Mouse (Mus musculus): Measurements from ENCODE around the gene P3h3. TPM values are rescaled to one million over a fixed set of nuclear protein-coding genes. Genes with fewer than 3 reads are reported as not detected.
A peak's percentile ranks its signal among the peaks of the same experiment; 100 is the strongest.

P3h3 gene
- polyA plus RNA-seq, 1 experiment = 1.1 TPM

- Histone ChIP-seq H3K79me3 (ENCODE audit: low read depth) (no peaks in the 10 kb centered on the region), H3K27me3 (ENCODE audit: control insufficient read depth, insufficient read depth, insufficient read length) (no peaks in the 10 kb centered on the region), H3K79me2 (ENCODE audit: control insufficient read depth, insufficient read depth) (no peaks in the 10 kb centered on the region), H3ac (ENCODE audit: control insufficient read depth, insufficient read length, low read depth) (no peak overlapping the region), H3K4me3 (ENCODE audit: insufficient read depth, poor library complexity, severe bottlenecking) (no peak overlapping the region), H3K36me3 (ENCODE audit: control insufficient read depth, insufficient read depth) (no peaks in the 10 kb centered on the region)
- TF ChIP-seq CEBPB (IDR thresholded peaks at IDR 0.05; ENCODE audit: low read depth) (peak; percentile 61), FOSL1 (IDR thresholded peaks at IDR 0.05; ENCODE audit: insufficient read depth, low read length, poor library complexity, severe bottlenecking) (no peak), CTCF (IDR thresholded peaks at IDR 0.05; ENCODE audit: control insufficient read depth, insufficient read depth, insufficient read length) (no peak), MYOG (IDR thresholded peaks at IDR 0.05; ENCODE audit: control insufficient read depth, extremely low read depth, insufficient read length) (no peak)
These were observed 61.4 kb downstream of the P3h3 start for GRCm38 (mm10) chr6:124796200-124796599.

GRCm38 (mm10) chr6:124795781-124796180, 61.8 kb downstream of the P3h3 start:
- no peak for TF ChIP-seq CTCF (IDR thresholded peaks at IDR 0.05; ENCODE audit: control insufficient read depth, insufficient read depth, insufficient read length)
- no peak for TF ChIP-seq USF1 (IDR thresholded peaks at IDR 0.05; ENCODE audit: low read depth)
- no peak for TF ChIP-seq MAX (IDR thresholded peaks at IDR 0.05)
- no peak for TF ChIP-seq CEBPB (IDR thresholded peaks at IDR 0.05; ENCODE audit: low read depth)
- TF ChIP-seq MYOG (IDR thresholded peaks at IDR 0.05; ENCODE audit: control insufficient read depth, extremely low read depth, insufficient read length) = no peak
- TF ChIP-seq FOSL1 (IDR thresholded peaks at IDR 0.05; ENCODE audit: insufficient read depth, low read length, poor library complexity, severe bottlenecking) = no peak
- no peak for TF ChIP-seq MYOD1 (IDR thresholded peaks at IDR 0.05; ENCODE audit: control insufficient read depth, insufficient read length, low read depth)
- no peaks in the 10 kb centered on the region for H3K79me3 ChIP-seq (ENCODE audit: low read depth)
- H3ac ChIP-seq (ENCODE audit: control insufficient read depth, insufficient read length, low read depth) = no peak overlapping the region
- no peak overlapping the region for H3K4me3 ChIP-seq (ENCODE audit: insufficient read depth, poor library complexity, severe bottlenecking)
- H3K27me3 ChIP-seq (ENCODE audit: control insufficient read depth, insufficient read depth, insufficient read length) = no peaks in the 10 kb centered on the region
- no peaks in the 10 kb centered on the region for H3K36me3 ChIP-seq (ENCODE audit: control insufficient read depth, insufficient read depth)
- no peaks in the 10 kb centered on the region for H3K79me2 ChIP-seq (ENCODE audit: control insufficient read depth, insufficient read depth)

- H3K79me2 ChIP-seq (ENCODE audit: control insufficient read depth, insufficient read depth) = no peaks in the 10 kb centered on the region
- H3K79me3 ChIP-seq (ENCODE audit: low read depth) = no peaks in the 10 kb centered on the region
- no peaks in the 10 kb centered on the region for H3K27me3 ChIP-seq (ENCODE audit: control insufficient read depth, insufficient read depth, insufficient read length)
- H3K36me3 ChIP-seq (ENCODE audit: control insufficient read depth, insufficient read depth) = no peaks in the 10 kb centered on the region
- no peak overlapping the region for H3K4me3 ChIP-seq (ENCODE audit: insufficient read depth, poor library complexity, severe bottlenecking)
- H3ac ChIP-seq (ENCODE audit: control insufficient read depth, insufficient read length, low read depth) = no peak overlapping the region
- no peak for TF ChIP-seq FOSL1 (IDR thresholded peaks at IDR 0.05; ENCODE audit: insufficient read depth, low read length, poor library complexity, severe bottlenecking)
- no peak for TF ChIP-seq CTCF (IDR thresholded peaks at IDR 0.05; ENCODE audit: control insufficient read depth, insufficient read depth, insufficient read length)
- TF ChIP-seq USF1 (IDR thresholded peaks at IDR 0.05; ENCODE audit: low read depth) = no peak
- TF ChIP-seq MYOG (IDR thresholded peaks at IDR 0.05; ENCODE audit: control insufficient read depth, extremely low read depth, insufficient read length) = no peak
- no peak for TF ChIP-seq MAX (IDR thresholded peaks at IDR 0.05)
- TF ChIP-seq CEBPB (IDR thresholded peaks at IDR 0.05; ENCODE audit: low read depth) = no peak
- no peak for TF ChIP-seq MYOD1 (IDR thresholded peaks at IDR 0.05; ENCODE audit: control insufficient read depth, insufficient read length, low read depth)
These were observed 65.6 kb downstream of the P3h3 start for GRCm38 (mm10) chr6:124791911-124792310.

Other genes starting within 250 kb of the P3h3 start
- 0.04 TPM for gene C1s2, start 221.7 kb downstream of the P3h3 start, polyA plus RNA-seq (2012; fragmentation: generic; extraction: Trizol)
- 55.4 TPM for gene Lpcat3, start 194.7 kb downstream of the P3h3 start, polyA plus RNA-seq (2012; fragmentation: generic; extraction: Trizol)
- 208 TPM for gene Emg1, start 145.6 kb downstream of the P3h3 start, polyA plus RNA-seq (2012; fragmentation: generic; extraction: Trizol)
- 456 TPM for gene Phb2, start 145.4 kb downstream of the P3h3 start, polyA plus RNA-seq (2012; fragmentation: generic; extraction: Trizol)
- gene Ptpn6, start 119.0 kb downstream of the P3h3 start, polyA plus RNA-seq (2012; fragmentation: generic; extraction: Trizol) = 8.2 TPM
- gene Grcc10, start 116.4 kb downstream of the P3h3 start, polyA plus RNA-seq (2012; fragmentation: generic; extraction: Trizol) = 294 TPM
- not detected for gene Gm45234, start 101.7 kb downstream of the P3h3 start, polyA plus RNA-seq (2012; fragmentation: generic; extraction: Trizol)
- 47.0 TPM for gene Atn1, start 101.2 kb downstream of the P3h3 start, polyA plus RNA-seq (2012; fragmentation: generic; extraction: Trizol)
- gene Eno2, start 88.1 kb downstream of the P3h3 start, polyA plus RNA-seq (2012; fragmentation: generic; extraction: Trizol) = 5.5 TPM
- gene Lrrc23, start 78.0 kb downstream of the P3h3 start, polyA plus RNA-seq (2012; fragmentation: generic; extraction: Trizol) = 0.13 TPM
- gene Spsb2, start 49.1 kb downstream of the P3h3 start, polyA plus RNA-seq (2012; fragmentation: generic; extraction: Trizol) = 24.8 TPM
- gene Tpi1, start 43.5 kb downstream of the P3h3 start, polyA plus RNA-seq (2012; fragmentation: generic; extraction: Trizol) = 604 TPM
- gene Usp5, start 28.3 kb downstream of the P3h3 start, polyA plus RNA-seq (2012; fragmentation: generic; extraction: Trizol) = 132 TPM
- 69.9 TPM for gene Cdca3, start 28.2 kb downstream of the P3h3 start, polyA plus RNA-seq (2012; fragmentation: generic; extraction: Trizol)
- not detected for gene Gnb3, start 17.5 kb downstream of the P3h3 start, polyA plus RNA-seq (2012; fragmentation: generic; extraction: Trizol)
- 0.05 TPM for gene Gpr162, start 6.2 kb upstream of the P3h3 start, polyA plus RNA-seq (2012; fragmentation: generic; extraction: Trizol)
- not detected for gene Cd4, start 30.5 kb upstream of the P3h3 start, polyA plus RNA-seq (2012; fragmentation: generic; extraction: Trizol)
- gene Lag3, start 54.0 kb upstream of the P3h3 start, polyA plus RNA-seq (2012; fragmentation: generic; extraction: Trizol) = 0.44 TPM
- 1,903 TPM for gene Ptms, start 62.4 kb upstream of the P3h3 start, polyA plus RNA-seq (2012; fragmentation: generic; extraction: Trizol)
- 547 TPM for gene Mlf2, start 73.6 kb upstream of the P3h3 start, polyA plus RNA-seq (2012; fragmentation: generic; extraction: Trizol)
- 165 TPM for gene Cops7a, start 107.8 kb upstream of the P3h3 start, polyA plus RNA-seq (2012; fragmentation: generic; extraction: Trizol)
- gene Pianp, start 138.9 kb upstream of the P3h3 start, polyA plus RNA-seq (2012; fragmentation: generic; extraction: Trizol) = 1.1 TPM
- gene Zfp384, start 151.4 kb upstream of the P3h3 start, polyA plus RNA-seq (2012; fragmentation: generic; extraction: Trizol) = 27.8 TPM
- 23.6 TPM for gene Ing4, start 182.0 kb upstream of the P3h3 start, polyA plus RNA-seq (2012; fragmentation: generic; extraction: Trizol)
- gene Acrbp, start 191.9 kb upstream of the P3h3 start, polyA plus RNA-seq (2012; fragmentation: generic; extraction: Trizol) = 0.91 TPM
- gene Lpar5, start 210.2 kb upstream of the P3h3 start, polyA plus RNA-seq (2012; fragmentation: generic; extraction: Trizol) = not detected
- 99.7 TPM for gene Chd4, start 238.2 kb upstream of the P3h3 start, polyA plus RNA-seq (2012; fragmentation: generic; extraction: Trizol)

All from C2C12 (cell line).